Mouse (Mus musculus) limb, embryonic 10.5 days (tissue): Measurements from ENCODE around the gene Ubr3. TPM values are rescaled to one million over a fixed set of nuclear protein-coding genes. Genes with fewer than 3 reads are reported as not detected.

Experiments used
- DNase-seq: peaks from one replicate; pipeline ENCODE4 v3.0.0-alpha.2; 2017; ENCODE audit warnings: low spot score
- H3K27ac ChIP-seq: fragments of 300-500 bp; sonication (generic); 2 replicates; pipeline ENCODE4 v1.5.1; 2016; ENCODE audit warnings: mild to moderate bottlenecking
- H3K27me3 ChIP-seq: fragments of 300-500 bp; sonication (generic); 2 replicates; pipeline ENCODE4 v1.6.1; 2016; ENCODE audit warnings: low read depth, mild to moderate bottlenecking; ENCODE audit not compliant: poor library complexity, severe bottlenecking
- H3K36me3 ChIP-seq: fragments of 300-500 bp; sonication (generic); 2 replicates; pipeline ENCODE4 v1.6.1; 2016; ENCODE audit warnings: mild to moderate bottlenecking, moderate library complexity
- H3K4me1 ChIP-seq: fragments of 300-500 bp; sonication (generic); 2 replicates; pipeline ENCODE4 v1.6.1; 2016
- H3K4me3 ChIP-seq: fragments of 300-500 bp; sonication (generic); 2 replicates; pipeline ENCODE4 v1.5.1; 2016; ENCODE audit warnings: mild to moderate bottlenecking, moderate library complexity
- H3K9me3 ChIP-seq: fragments of 300-500 bp; sonication (generic); replicated peaks from 2 replicates; pipeline ENCODE4 v1.6.1; 2016; ENCODE audit warnings: mild to moderate bottlenecking
- WGBS: fragments of 180-500 bp; shearing (Covaris S2); methylation state at CpG from one replicate; pipeline ENCODE4 v1.1.7; 2016; 5-methylcytosine and 5-hydroxymethylcytosine counted together
- polyA plus RNA-seq: library from polyadenylated mRNA; unstranded; fragments of >200 nt; fragmentation: Nextera tagmentation; extraction: Ambion mirVana; gene quantifications from 2 replicates; pipeline ENCODE4 v1.2.1, GENCODE M21; 2016

The Ubr3 gene
- polyA plus RNA-seq, 1 experiment from 2014 or later, result 13.8 TPM

GRCm38 (mm10) chr2:70060359-70061345 lies 163.6 kb downstream of the Ubr3 start:
- no peak for DNase-seq
- H3K36me3 ChIP-seq, result no peaks in the 10 kb centered on the region
- no peaks in the 10 kb centered on the region for H3K27me3 ChIP-seq
- H3K27ac ChIP-seq, result no peak overlapping the region
- no peaks in the 10 kb centered on the region for H3K9me3 ChIP-seq
- H3K4me1 ChIP-seq, result no peaks in the 10 kb centered on the region; the same call in 1 of the 2 replicates
- 67% methylated on average over 11 of the region's 11 CpGs for WGBS
- H3K4me3 ChIP-seq, result no peak overlapping the region

GRCm38 (mm10) chr2:70065116-70065515 lies 168.1 kb downstream of the Ubr3 start:
- 83% methylated on average over 6 of the region's 6 CpGs for WGBS
- Histone ChIP-seq H3K4me1 (peaks cover 3% of the 10 kb centered on the region), H3K36me3 (no peaks in the 10 kb centered on the region), H3K27me3 (no peaks in the 10 kb centered on the region), H3K4me3 (no peak overlapping the region), H3K27ac (no peak overlapping the region), H3K9me3 (no peaks in the 10 kb centered on the region)
- no peak for DNase-seq

- Histone ChIP-seq H3K27ac (no peak overlapping the region), H3K36me3 (no peaks in the 10 kb centered on the region), H3K27me3 (no peaks in the 10 kb centered on the region), H3K9me3 (no peaks in the 10 kb centered on the region), H3K4me3 (no peak overlapping the region), H3K4me1 (peaks cover 3% of the 10 kb centered on the region)
- DNase-seq, result no peak
- WGBS, result 78% methylated on average over 7 of the region's 7 CpGs
These were observed 168.8 kb downstream of the Ubr3 start for GRCm38 (mm10) chr2:70065729-70066300.

- no peak for DNase-seq
- peaks cover 3% of the 10 kb centered on the region; the same call in 1 of the 2 replicates for H3K4me1 ChIP-seq
- H3K36me3 ChIP-seq, result no peaks in the 10 kb centered on the region
- no peaks in the 10 kb centered on the region for H3K9me3 ChIP-seq
- H3K27ac ChIP-seq, result no peak overlapping the region
- 83% methylated on average over 6 of the region's 6 CpGs for WGBS
- H3K4me3 ChIP-seq, result no peak overlapping the region
- no peaks in the 10 kb centered on the region for H3K27me3 ChIP-seq
These were observed 169.4 kb downstream of the Ubr3 start for GRCm38 (mm10) chr2:70066338-70067022.

- peaks cover 3% of the 10 kb centered on the region; the same call in 1 of the 2 replicates for H3K4me1 ChIP-seq
- H3K36me3 ChIP-seq, result no peaks in the 10 kb centered on the region
- H3K27ac ChIP-seq, result no peak overlapping the region
- no peaks in the 10 kb centered on the region for H3K9me3 ChIP-seq
- H3K27me3 ChIP-seq, result no peaks in the 10 kb centered on the region
- DNase-seq, result peak; percentile 17
- WGBS, result 88% methylated on average over 5 of the region's 5 CpGs
- H3K4me3 ChIP-seq, result no peak overlapping the region
These were observed 172.8 kb downstream of the Ubr3 start for GRCm38 (mm10) chr2:70069861-70070260.

Other genes starting within 250 kb of the Ubr3 start
- gene Klhl41, start 227.1 kb upstream of the Ubr3 start, polyA plus RNA-seq, result 0.30 and 1.1 TPM in 2 replicates
- gene Fastkd1, start 183.7 kb upstream of the Ubr3 start, polyA plus RNA-seq, result 15.0 and 15.9 TPM in 2 replicates
- gene Ppig, start 174.7 kb upstream of the Ubr3 start, polyA plus RNA-seq, result 109 and 135 TPM in 2 replicates
- gene Ccdc173, start 107.7 kb upstream of the Ubr3 start, polyA plus RNA-seq, result 1.3 and 2.1 TPM in 2 replicates
- gene Phospho2, start 107.6 kb upstream of the Ubr3 start, polyA plus RNA-seq, result 22.0 and 27.1 TPM in 2 replicates
- 24.8 and 30.8 TPM in 2 replicates for gene Klhl23, start 75.3 kb upstream of the Ubr3 start, polyA plus RNA-seq
- gene Ssb, start 35.7 kb upstream of the Ubr3 start, polyA plus RNA-seq, result 322 and 347 TPM in 2 replicates
- gene Mettl5, start 11.6 kb upstream of the Ubr3 start, polyA plus RNA-seq, result 44.5 and 47.3 TPM in 2 replicates
- gene Myo3b, start 141.9 kb downstream of the Ubr3 start, polyA plus RNA-seq, result not detected in 2 replicates